Mouse (Mus musculus) liver, postnatal 0 days (tissue): Measurements from ENCODE around the gene Slc27a4.

Experiments used
- CTCF ChIP-seq: sonication (generic); IDR thresholded peaks from 2 replicates; pipeline ENCODE4 v1.5.1; 2016; ENCODE audit warnings: antibody characterized with exemption, low read depth
- EP300 ChIP-seq: IDR thresholded peaks from 2 replicates; pipeline ENCODE4 v1.6.1; 2016; ENCODE audit warnings: antibody characterized with exemption, low read depth, mild to moderate bottlenecking

DNA sequence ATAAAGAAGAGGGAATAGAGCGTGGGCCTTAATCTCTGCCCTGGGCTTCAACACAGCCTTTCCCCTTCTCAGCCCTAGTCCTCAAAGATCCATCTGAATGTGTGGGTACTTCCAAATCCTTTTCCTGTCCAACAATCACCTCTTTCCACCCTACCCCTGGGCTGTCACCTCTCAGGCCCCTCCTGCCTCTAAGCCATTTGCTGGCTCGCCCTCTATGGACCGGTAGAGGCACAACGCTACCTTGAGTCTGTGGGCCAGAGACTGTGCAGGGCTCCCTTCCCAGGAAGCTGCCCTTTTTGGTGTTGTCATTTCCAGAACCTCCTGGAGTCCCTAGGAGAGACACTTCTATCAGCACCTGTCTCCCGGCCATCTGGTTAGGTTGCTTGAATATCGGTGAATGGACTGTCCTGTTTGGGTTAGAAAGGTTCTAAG, 982 bp downstream of the Slc27a4 start:
- TF ChIP-seq CTCF (peak; percentile 67), EP300 (no peak)
